Mouse (Mus musculus): ENCODE measurements around the gene Pptc7.
A peak's percentile ranks its signal among the peaks of the same experiment; 100 is the strongest.

Gene Pptc7

DNA sequence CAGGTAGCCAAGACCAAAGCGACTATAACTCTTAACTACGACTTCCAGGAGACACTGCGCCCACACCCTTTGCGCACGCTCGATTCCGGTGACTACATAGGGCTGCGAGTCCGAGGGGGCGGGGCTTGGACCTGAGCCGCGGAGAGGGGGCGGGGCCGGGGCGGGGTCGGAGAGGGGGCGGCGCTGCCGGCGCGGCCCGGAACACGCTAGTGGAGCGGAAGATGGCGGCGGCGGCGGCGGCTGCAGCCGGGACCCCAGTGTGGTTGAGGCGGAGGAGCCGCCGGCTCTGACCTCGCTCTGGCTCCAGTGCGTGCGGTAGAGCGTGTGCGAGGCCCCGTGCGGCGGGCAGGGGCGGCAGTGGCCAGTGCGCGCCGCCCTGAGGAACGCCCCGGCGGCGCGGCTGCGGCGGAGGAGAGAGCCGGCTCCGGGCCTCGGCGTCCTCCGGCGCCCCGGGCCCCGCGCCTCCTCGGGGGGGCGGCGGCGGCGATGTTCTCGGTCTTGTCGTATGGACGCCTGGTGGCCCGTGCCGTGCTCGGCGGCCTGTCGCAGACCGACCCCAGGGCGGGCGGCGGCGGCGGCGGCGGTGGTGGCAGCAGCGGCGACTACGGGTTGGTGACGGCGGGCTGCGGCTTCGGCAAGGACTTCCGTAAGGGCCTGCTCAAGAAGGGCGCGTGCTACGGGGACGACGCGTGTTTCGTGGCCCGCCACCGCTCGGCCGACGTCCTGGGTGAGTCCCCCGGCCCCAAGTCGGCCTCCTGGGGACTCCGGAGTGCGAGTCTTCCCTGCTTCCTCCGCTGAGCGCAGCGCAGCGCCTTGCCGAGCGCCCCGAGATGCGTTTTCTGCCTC lies at the start of gene Pptc7:
Gene Pptc7 (plus strand): TSS at position 183 of the 846 bp plus-strand sequence.
- peak; percentile 87 for DNase-seq (ENCODE audit: low read depth, low spot score)

DNA sequence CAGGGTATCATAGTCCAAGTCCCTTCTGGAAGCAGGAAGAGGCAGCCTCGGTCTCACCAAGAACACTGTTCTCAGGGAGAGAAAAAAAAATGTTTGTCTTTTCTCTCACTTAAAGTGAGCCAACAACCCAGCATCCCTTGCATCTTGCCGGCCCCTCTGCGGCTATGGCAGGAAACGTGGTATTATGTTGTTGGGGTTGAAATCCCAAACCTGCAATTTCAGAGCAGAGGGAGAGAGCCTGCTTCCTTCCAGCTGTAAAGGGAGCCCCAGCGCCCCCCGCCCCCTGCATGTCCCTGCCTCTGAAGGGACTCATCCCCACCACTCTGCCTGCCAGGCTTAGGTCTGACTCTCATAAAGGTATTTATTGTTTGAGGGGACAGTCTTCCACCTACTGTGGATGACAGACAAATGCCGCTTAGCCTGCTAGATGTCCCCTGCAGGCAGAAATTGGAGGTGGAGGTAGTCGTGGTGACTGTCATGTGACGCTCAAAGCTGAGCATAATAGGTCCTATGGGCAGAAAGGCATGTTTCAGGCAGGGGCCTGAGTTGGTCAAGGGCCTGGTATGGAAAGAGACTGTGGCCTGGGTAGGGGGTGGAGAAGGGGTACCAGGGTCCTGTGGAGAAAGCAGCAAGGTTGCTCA lies 48.8 kb upstream of the Pptc7 start:
- DNase-seq (ENCODE audit: low read depth, low spot score) = no peak

DNA sequence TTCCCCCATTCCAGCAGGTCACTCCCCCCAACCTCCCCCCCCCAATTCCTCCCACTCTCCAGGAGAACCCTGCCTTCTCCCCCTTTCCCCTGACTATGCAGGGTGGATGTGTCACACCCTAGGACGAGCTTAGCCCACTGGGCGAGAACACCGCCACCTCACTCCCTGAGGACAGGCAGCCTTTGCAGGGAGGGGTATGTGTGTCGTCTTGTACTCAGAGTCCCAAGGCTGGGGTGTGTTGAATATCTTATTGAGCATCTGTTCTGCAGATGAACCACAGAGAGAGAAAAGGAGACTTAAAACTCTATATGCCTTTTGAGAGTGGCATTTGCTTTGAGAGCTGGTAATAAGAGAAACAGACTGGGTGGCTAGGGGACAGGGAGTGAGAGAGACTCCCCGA lies 47.0 kb upstream of the Pptc7 start:
- DNase-seq (ENCODE audit: low read depth, low spot score) = no peak

DNA sequence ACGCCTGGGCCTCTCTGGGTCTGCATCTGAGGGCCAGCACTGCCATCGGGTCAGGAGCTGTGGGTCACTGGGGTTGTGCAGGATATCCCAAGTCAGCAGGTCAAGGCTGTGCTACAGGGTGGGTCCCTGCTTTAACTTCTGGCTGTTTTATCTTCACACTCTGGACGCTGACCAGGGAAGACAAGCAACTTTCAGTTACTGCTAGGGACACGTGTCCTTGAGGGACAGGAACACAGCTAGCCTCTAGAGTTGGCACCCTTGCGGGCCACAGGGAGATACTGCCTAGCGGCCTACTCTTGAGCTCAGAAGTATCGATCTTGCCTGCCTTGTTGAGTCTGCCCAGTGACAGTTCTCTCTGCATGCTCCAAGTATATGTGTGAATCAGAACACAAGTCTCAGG lies 44.5 kb upstream of the Pptc7 start:
- DNase-seq (ENCODE audit: low read depth, low spot score) = no peak

DNA sequence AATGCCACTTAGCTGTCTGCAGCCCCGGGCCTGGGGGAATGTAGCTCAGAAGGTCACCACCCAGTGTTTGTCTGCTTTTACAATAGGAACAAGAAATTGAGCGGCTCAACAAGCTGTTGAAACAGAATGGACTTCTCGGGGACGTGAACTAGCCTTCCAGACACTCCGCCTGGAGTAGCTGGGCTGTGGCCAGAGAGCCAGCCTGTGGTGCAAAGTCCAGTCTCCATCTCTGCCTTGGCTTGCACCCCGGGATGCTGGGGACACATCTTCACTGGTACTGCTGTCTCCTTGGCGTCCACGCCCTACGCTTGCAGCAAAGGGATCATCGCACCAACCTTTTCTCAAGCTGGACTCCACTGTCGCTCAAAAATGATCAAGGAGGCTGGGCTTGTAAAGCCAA lies 43.6 kb upstream of the Pptc7 start:
- no peak for DNase-seq (ENCODE audit: low read depth, low spot score)

DNA sequence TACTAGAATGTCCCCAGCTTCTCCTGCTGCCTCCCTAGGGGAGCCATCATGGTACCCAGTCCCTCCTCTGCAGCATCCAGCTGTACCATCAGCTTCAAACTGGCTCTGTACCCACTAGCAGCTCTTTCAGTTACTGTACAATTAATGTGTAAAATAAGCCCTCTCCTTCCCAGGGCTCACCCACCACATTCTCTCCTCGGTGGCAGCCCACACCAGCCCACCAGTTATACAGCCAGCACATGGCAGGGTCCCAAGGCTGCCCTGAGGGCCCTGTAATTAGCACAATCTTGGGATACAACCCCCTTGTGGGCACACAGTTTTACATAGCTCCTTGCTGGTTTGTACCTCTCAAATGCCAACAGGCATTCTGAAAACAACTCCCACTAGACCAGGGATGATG lies 43.2 kb upstream of the Pptc7 start:
- DNase-seq (ENCODE audit: low read depth, low spot score) = no peak

DNA sequence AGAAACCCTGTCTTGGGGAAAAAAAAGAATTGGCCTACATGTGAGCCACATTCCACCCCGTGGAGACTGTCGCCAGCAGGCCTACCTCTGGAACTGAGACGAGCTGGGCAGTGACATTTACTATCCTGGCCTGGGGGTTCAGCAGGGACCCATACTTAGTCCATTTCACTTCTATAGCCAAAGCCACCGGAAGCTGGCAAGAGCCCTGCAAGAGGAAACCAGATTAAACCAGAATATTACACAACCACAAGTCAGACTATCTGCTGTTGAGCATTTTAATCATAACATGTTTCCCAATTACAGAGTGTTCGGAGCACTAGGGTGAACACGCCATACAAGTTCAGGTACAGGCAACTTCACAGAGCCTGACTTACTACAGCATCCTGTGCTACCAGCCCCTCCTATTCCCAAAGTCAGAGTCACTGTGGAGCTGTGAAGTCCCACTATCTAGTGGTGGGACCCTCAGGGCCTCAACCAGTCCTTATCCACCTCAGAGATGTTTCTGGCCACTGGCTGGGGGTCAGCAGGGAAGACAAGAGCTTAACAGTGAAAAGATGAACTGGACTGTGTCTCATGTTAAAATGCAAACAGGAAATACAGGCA lies 41.5 kb upstream of the Pptc7 start:
- no peak for DNase-seq (ENCODE audit: low read depth, low spot score)

DNA sequence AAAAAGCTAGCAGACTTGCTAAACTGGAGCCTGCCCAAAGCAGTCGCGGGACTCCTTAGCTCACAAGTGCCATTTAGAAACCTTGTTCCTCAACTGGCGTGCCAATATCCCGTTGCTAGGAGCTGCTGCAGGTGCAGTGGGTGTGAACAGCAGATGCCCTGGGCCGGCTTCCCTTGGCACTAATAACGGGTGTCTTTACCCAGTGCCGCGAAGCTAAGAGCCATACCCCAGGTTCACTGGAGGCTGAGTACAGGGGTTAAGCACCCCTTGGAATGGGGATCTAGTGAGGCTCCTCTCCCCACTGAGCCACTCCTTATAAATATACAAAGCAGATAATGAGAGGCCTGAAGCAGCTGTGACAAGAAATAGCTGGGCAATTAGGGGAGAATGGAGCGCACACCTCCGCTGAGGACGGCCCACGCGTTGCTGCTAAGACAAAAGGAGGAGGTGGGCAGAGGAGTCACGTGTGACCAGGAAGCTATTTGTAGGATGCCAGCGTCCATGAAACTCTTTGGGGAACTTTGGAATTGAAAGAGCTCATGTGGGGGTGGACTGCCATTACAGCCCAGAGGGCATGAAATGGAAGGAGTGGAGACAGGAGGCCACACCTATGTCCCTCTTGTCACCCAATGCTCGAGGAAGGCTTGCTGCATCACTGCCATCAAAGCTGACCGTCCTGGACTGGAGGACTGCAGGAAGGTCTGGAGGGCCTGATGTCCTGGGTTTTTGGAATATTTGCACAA lies 40.2 kb upstream of the Pptc7 start:
- DNase-seq (ENCODE audit: low read depth, low spot score) = no peak

DNA sequence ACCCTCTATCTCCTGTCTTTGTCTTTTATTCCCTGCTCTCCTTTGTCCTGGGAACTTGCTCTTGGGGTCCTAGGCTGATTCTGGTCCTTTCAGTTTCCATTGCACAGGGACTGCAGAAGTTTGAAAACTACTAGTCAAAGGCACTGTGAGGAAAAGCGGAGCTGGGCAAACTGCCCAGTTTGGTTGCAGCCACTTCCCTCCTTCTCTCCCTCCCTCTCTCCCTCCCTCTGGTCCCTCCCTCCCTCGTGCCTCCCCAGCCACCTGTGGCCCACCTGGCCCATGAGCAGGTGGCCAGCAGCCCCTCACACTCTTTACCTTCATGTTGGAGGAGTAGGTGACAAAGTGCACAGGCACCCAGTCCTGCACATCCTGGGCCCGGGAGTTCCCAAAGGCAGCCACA lies 39.0 kb upstream of the Pptc7 start:
- no peak for DNase-seq (ENCODE audit: low read depth, low spot score)

DNA sequence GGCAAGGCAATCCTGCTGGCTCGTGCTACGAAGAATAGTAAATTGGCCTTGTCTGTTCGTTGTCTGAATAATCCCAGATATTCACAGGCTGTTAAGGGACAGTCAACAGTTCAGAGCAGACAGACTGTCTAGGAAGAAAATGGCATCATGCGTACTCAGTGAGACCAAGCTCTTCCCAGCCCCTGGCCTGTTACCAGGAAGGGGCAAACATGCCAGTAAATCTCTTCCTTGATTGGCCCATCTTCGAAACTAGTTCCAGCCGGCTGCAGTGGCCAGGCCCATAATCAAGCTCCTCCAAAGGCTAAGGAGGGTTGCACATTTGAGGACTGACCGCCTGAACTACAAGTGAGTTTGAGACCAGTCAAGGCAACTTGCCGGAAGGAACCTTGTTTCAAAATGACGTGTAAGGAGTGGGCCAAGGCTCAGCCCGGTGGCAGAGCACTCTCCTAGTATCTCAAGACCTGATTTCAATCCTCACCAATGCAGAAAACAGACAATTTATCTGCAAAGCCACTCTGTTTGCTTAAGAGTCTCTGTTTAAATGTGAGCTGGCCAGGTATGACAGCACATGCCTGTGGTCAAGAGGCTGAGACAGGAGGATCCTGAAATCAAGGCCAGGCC lies 37.5 kb upstream of the Pptc7 start:
- DNase-seq (ENCODE audit: low read depth, low spot score) = no peak

DNA sequence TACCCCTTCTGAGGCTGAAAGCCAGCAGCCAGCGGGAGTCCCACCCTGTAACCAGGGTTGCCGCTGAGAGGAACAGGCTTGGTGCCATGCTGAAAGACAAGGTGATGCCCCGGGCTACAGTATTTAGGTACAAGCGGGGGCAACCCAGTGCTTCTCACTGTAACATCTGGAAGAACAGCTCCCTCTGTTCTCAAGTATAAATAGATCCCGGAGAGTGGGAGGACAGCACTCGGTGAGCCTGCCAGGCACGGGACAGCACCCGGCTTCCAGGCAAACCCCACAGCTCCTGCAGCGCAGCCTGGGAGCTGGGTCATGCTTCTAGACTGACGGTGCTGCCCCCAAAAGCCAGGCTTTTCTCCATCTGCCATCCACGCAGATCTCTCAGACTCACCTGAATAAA lies 36.6 kb upstream of the Pptc7 start:
- DNase-seq (ENCODE audit: low read depth, low spot score) = no peak

DNA sequence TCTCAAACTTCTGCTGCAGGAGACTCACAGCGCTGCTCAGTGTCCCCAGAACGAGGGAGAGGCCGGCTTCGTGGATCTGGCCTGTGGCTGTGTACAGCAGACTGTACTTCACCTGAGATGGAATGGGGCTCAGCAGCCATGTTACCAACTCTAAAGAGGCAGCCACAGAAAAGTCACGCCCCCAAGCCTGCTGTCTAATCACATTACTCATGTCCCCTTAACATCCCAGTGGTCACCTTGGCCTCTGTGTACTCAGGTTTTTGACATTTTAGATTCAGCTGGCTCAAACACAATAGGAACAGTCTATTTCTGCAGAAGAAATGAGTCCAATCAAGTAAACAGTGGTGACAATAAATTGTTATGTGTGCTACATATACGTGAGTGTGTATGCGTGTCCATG lies 36.2 kb upstream of the Pptc7 start:
- DNase-seq (ENCODE audit: low read depth, low spot score) = no peak

DNA sequence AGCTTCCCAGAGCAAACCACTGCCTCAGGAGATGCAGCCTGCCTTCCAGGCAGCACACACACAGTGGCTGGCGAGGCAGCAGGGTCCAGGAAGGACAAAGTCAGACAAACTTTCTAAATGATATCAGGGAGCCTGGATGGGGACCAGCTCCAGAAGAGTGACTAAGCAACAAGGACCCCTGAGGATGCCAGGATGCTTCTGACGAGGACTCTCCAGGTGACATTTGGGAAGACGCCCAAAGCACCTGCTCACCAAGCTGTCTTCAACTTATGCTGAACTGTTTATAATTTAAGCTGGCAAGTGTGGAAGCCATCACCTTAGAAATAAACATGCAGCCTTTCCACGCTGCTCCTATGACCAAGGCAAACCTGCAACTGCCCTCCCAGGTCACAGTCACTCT lies 34.9 kb upstream of the Pptc7 start:
- no peak for DNase-seq (ENCODE audit: low read depth, low spot score)

DNA sequence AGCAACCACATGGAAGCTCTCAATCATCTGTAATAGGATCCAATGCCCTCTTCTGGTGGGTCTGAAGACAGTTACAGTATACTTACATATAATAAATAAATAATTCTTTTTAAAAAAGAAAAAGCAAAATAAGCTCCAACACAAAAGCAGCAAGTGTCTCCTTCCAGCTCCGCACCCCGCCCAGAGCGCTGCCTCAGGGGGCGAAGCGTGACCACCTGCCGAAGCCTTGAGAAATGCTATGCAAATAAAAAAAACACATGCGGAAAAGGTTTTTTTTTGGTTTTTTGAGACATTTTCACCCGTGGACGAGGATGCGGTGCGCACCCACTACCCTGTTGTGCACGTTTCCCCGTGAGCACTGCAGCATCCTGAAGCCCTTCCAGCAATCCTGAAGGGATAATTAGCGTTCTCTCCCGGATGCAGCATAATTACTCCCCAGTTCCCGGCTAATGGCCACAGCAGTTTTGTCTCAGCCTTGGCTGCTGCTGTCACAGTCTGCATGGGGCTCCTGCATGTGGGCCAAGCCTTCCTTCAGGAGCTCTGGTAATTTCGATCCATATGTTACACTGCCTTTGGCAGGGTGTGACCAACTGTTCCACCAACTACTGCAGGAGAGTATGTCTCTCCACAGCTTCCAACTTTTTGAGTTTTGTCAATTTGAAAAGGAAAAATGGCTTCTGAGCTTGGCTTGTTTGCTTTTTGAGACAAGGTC lies 32.1 kb upstream of the Pptc7 start:
- DNase-seq (ENCODE audit: low read depth, low spot score) = no peak

DNA sequence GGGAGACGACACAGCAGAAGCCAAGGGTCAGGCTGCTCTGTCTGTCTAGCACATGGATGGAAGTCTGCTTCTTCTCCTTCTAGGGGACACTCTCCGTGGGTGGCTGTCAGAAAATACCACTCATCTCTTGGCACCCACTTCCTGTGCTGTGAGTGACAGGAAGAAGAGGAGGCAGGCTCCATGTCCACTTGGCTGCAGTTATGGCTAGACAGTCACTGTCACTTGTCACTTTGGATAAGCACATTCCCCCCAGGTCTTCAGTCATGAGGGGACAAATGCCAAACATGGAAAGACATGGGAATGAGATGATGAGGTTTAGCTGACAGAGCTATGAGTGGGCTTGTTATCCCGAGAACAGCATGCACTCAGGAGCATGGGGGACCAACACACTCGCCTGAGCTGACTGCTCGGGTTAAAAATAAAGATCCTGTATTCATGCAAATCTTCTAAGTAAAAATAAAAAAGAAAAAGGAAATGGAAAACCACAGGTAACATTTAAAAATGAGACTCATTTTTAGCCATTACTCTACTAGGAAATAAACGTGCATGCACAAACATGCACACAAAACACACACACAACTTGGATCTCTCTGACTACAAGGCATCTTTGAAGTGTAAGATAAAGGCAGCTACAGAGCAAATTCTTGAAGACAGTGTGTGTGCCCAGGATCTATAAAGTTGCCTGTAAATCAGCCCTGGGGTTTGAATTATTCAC lies 26.0 kb upstream of the Pptc7 start:
- no peak for DNase-seq (ENCODE audit: low read depth, low spot score)

DNA sequence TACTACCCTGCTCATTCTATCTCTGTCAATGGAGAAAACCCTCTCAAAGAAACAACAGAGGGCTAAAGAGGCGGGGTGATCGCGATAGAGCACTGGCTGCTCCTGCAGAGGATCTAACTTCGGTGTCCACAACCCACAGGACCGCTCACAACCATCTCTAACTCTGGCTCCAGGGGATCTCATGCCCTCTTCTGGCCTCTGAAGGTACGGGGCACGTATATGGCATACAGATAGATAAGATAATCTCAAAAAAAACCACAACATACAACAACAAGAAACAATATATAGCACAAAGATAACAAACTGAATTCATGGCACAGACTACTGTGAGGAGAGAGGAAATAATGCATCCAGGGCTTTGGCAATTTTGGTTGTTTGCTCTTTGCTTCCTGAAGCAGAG lies 22.1 kb upstream of the Pptc7 start:
- DNase-seq (ENCODE audit: low read depth, low spot score) = no peak

DNA sequence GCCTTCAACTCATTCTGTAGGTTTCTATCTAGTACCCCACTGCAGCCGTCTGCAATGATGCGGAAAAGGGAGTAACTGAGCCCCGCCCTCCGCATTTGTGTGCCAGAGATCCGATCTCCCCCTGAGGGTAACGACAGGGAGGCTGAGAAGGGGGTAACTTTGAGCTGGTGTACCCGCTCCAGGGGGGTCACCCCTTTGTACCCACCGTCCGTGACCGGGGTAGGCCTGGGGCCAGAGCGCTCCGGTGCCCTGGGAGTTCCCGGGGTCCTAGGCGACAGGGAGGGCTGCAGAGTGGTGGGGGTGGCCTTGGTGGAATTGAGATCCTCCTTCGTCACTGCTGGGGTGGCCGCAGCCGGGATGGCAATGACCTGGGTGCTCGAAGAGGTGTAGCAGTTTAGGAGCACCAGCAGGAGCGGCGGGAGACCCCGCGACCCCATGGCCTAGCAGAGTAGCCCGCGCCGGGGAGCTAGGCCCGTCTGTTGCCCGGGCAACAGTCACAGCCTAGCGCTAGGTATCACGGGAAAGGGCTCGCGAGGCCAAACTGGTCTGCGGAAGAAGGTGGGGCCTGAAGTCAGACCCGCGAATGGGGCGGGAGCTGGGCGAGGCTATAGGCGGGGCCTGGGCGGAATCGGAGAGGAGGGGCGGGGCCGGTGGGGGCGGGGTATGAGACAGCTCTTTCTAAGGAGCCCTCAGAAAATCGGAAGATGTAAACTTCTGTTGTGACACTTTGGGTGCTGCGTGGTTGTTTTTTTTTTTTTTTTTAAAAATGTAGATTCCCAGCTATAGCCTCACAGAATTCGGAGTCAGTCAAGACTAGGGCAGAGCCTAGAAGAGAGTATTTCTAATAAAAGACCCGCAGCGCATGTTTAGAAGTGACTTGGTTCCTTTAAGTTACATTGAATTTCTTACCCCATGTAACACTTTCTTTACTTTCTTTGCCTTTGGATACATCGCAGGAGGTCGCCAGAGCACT lies 19.9 kb upstream of the Pptc7 start, which contains the start of gene Tctn1:
Gene Tctn1 (minus strand): TSS at position 528 of the 973 bp plus-strand sequence.
- peak; percentile 95 for DNase-seq (ENCODE audit: low read depth, low spot score)

DNA sequence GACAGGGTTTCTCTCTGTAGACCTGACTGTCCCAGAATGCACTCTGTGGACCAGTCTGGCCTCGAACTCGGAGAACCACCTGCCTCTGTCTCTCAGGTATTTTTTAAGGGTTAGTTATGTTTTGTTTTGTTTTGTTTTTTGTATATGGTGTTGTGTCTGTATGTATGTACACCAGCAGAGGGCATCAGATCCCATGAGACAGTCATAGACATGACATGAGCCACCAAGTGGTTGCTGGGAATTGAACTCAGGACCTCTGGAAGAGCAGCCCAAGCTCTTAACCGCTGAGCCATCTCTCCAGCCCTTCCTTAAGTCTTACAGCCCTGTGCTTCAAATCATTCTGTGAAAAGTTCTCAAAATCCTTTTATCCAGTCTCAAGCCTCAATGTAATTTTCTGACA lies 19.0 kb upstream of the Pptc7 start:
- peak; percentile 73 for DNase-seq (ENCODE audit: low read depth, low spot score)

DNA sequence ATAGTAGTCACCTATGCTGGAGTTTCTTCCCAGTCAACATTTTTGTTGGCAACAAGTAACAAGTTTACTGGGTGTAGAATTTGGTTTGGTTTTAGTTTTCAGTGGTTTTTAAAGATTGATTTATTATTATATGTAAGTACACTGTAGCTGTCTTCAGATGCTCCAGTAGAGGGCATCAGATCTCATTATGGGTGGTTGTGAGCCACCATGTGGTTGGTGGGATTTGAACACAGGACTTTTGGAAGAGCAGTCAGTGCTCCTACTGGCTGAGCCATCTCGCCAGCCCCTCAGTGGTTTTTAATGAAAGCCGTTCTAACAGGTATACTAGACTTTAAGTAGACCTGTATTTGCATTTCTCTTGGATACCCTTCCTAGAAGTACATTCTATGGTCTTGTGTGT lies 18.2 kb upstream of the Pptc7 start:
- DNase-seq (ENCODE audit: low read depth, low spot score) = no peak
